Mouse (Mus musculus) frontal cortex, postnatal 14 days (tissue): ENCODE data around the gene Cd19.

Experiments
- DNase-seq, 2 experiments: peaks; one replicate each; pipeline ENCODE4 v3.0.0; 2022; ENCODE audit warnings: low spot score in 2 of 2

Cd19 gene

GRCm38 (mm10) chr7:126414725-126415124 lies at the start of gene Cd19:
Cd19 (minus strand) TSS chr7:126414889.
- DNase-seq = no peak

- no peak for DNase-seq
Measured at GRCm38 (mm10) chr7:126464121-126464520, 49.4 kb upstream of the Cd19 start.

- no peak for DNase-seq
Measured at GRCm38 (mm10) chr7:126463547-126463946, 48.9 kb upstream of the Cd19 start.

GRCm38 (mm10) chr7:126463004-126463403 lies 48.3 kb upstream of the Cd19 start, which contains the start of gene Atp2a1:
Atp2a1 (minus strand) TSS chr7:126463108.
- no peak for DNase-seq

GRCm38 (mm10) chr7:126461626-126462025 lies 46.9 kb upstream of the Cd19 start:
- DNase-seq = no peak

DNA sequence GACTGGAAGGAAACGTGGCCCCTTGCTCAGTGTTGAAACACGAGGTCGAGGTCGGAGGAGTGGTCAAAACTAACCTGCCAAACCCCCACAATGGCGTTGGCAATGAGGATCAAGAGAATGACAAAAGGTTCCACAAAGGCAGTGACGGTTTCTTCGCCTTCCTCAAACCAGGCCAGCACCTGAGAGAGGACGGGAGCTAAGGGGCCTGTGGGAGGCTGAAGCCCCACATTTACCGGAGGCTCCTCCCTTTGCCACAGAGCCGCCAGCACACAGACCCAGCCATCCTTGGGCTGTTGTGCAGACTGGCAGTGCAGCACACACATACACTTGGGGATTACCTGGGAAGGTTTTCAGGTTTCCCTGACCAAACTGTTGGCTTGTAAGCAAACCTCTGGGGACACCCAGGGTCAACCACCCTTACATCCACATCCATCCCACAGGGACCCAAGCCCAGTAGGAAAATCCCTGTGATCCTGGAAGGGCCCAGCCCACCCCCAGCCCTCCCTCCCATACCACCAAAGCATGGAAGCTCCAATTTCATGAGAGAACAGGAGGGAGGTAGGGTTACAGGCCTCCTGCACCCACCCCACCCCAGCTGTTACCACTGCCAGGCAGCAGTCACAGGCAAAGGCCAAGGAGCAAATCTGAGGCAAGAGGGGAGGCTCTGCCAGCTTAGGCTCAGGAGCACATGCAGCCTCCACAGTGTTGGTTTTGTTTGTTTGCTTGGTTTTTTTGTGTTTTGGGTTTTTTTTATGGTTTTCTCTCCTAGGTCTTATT lies 46.1 kb upstream of the Cd19 start:
- no peak for DNase-seq

GRCm38 (mm10) chr7:126458844-126459618 lies 44.3 kb upstream of the Cd19 start:
- DNase-seq = no peak

GRCm38 (mm10) chr7:126458225-126458624 lies 43.5 kb upstream of the Cd19 start:
- DNase-seq = no peak

DNA sequence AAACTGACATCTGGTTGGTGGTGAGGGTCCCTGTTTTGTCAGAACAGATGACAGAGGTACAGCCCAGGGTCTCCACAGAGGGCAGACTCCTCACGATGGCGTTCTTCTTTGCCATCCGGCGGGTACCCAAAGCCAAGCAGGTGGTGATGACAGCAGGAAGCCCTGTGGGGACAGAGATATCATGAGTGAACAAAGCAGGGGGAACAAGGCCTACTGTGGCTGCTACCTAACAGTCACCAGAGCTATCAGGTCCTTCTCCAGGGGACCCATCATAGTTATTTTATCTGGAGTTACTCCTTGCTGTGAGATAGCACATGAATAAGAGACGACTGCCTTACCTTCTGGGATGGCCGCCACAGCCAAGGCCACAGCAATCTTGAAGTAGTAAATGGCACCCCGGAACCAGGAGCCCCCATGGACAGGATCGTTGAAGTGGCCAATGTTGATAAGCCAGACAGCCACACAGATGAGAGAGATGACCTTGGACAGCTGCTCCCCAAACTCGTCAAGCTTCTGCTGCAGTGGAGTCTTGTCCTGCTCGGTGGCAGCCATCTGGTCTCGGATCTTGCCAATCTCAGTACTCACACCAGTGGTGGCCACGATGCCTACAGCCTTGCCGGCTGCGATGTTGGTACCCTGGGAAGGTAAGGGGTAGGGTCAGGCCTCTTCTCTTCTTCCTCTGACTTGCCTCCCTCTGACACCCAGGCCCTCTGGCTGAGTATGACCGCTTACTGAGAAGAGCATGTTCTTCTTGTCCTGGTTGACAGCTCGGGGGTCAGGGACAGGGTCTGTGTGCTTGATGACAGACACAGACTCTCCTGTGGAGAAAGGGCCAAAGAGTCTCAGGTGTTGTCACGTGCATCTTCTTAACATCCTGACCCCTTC lies 41.9 kb upstream of the Cd19 start:
- no peak for DNase-seq

GRCm38 (mm10) chr7:126455242-126455641 lies 40.6 kb upstream of the Cd19 start:
- DNase-seq = no peak

DNA sequence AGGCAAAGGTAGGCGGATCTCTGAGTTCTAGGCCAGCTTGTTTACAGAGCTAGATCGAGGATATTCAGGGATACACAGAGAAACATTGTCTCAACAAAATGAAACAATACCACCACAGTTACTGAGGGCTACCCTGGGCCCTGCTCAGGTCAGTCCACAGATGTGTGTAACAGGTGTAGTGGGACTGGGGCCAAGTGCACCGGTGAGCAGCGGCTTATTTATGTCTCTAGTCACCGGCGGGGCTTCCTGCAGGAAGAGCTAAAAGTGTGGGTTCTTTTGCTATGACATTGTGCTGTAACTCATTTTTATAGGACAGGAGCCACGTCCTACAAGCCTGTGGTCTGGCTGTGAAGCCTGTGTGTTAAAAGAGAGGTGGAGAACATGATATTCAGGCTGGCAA lies 39.2 kb upstream of the Cd19 start:
- no peak for DNase-seq

DNA sequence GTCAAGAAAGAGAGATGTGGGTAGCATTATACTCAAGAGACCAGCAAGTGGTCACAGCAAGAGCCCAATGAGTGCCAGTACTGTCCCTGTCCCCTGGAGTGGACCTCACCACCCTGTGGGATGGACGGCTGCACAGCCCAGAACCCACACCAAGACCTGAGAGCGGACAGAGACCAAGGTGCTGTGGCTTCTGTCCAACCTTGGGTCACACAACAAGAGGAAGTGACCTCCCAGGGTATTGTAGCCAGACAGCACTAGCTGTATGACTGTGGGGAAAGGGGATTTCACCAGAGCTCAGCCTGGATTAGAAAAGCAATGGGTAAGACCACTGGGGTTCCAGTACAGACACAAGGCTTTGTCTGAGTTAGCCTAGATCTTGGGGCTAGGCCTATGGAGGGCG lies 37.6 kb upstream of the Cd19 start:
- DNase-seq = no peak

- DNase-seq = no peak
Measured at GRCm38 (mm10) chr7:126450641-126451040, 36.0 kb upstream of the Cd19 start.

DNA sequence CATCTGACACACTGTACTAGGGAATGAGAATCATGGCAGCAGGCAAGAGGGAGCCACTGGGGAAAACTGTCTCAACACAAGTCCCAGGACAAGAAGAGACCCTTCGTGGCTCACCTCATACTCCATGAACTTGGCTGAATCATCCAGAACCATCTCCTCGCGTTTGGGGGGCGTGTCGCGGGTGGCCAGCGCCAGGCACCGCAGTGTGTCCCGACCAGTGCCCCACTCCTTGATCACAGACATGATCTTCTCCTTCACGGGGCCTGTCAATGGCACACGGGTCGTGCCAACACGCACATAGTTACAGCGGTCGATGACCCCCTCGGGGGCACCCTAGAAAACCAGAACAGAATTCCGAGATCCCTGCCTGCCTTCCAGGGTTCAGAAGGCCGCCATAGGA lies 35.3 kb upstream of the Cd19 start:
- no peak for DNase-seq

DNA sequence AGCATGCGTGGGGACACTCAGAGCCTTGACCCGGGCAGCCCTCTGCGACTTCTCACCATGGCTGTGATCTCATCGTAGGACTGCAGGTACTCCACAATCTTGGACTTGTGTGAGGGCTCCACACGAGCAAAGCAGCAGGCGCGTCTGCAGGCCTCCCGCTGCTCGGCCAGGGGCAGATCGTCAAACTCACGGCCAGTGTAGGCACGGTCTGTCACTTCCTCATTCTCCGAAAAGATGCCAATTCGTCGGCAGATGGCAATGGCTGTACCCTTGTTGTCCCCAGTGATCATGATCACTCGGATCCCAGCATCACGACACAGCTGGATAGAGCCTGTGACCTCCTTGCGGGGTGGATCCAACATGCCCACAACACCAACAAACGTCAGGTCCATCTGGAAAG lies 33.8 kb upstream of the Cd19 start:
- DNase-seq = no peak

DNA sequence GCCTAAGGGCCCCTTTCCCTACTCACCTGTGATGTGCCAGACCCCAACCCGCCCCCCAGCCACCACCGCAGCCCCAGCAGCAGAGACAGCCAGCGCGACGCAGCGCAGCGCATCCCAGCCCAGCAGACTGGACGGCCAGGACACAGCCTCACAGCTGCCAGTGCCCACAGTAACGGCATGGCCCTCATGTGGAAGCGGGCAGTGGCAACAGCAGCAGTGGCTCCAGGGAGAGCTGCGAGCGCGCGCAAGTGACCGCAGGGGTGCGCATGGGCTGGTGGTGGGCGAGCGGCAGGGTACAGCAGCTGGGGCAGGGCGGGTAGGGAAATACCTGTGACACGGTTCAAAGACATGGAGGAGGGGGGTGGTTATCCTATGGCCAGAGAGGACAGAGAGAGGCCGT lies 31.5 kb upstream of the Cd19 start:
- DNase-seq = no peak

DNA sequence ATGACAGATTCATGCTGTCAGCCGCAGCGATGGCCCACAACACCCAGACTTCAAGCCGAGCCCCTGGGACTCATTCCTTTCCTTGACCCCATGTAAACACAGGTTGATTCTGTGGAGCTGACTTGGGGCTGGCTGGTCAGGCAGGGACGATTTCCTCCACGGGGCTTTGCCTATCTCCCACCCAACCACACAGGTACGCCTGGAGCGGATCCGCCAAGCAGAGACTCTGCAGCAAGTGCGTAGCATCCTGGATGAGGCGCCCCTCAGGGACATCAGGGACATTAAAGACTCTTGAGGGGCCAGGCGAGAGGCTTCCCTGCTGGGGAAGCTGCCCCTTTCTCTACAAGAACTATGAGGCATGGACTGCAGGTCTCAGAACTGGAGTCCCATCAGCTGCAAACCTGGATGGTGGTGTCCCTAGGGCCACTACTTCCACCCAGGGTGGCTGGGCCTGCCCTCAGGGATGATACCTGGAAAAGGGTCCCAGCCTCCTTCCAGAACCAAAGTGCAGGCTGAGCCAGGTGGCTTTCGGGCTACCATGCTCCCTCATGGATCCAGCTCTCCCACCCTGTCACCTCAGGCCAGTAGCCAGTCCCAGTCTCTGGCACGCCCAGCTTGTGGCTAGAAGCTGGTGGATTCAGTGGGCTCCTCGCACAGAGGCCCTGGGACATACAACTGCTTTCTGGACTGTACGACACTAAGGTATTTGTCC lies 30.6 kb upstream of the Cd19 start:
- DNase-seq = no peak

DNA sequence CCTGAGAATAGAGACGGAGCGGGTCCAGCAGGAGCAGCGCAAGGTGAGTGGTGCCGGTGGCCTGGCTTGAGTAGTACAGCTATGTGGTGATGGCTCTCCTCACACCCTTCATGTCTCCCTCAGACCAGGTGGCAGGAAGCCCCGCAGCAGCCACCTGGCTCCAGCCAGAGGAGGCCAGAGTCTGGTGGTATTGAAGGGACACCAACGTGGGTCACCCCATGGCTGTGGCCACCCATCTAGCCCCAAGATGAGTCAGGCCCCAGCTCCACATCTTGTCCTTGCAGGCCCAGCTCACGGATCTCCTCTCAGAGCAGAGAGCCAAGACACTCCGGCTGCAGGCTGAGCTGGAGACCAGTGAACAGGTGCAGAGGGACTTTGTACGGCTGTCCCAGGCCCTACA lies 29.8 kb upstream of the Cd19 start:
- DNase-seq = no peak

DNA sequence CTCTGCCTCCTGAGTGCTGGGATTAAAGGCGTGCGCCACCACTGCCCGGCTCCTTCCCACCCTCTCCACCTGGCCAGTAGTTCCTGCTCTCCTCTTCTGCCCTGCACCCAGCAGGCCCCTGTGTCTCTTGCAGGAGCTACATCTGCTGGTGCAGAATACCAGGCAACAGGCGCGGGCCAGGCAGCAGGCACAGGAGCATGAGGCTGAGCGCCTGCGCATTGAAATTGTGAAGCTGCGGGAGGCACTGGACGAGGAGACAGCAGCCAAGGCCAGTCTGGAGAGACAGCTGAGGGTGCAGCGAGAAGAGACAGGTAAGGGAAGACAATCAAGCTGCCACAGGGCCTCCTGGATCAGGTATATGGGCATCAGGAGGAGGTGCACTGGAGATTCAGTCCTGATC lies 29.3 kb upstream of the Cd19 start:
- no peak for DNase-seq

- DNase-seq = no peak
Measured at GRCm38 (mm10) chr7:126440134-126440533, 25.4 kb upstream of the Cd19 start.

- DNase-seq = no peak
Measured at GRCm38 (mm10) chr7:126436851-126437250, 22.2 kb upstream of the Cd19 start.

- no peak for DNase-seq
Measured at GRCm38 (mm10) chr7:126435801-126436200, 21.1 kb upstream of the Cd19 start.
